ENCODE assay signal across 13 mouse cellular contexts in the genomic region with DNA sequence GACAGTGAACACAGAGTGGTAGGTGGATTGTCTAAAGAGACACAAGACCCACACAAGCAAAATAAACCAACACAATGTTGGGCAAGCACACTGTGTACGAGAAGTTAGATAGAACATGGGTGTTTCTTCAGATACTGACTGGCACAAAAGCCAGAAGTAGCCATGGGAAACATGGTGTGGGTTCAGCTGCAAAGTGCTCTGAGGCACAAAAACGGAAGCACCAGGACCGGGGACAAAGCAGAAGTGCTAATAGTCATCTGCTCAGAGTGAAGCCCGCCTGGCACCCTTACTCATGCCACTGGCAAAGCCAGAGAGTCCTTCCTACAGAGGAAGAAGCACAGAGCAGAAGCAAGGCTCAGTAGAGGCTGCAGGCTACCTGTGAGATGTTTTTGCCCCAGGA.
DNase-seq lines count a peak whose midpoint lies in the region; ATAC-seq and TF ChIP-seq lines count a peak whose summit lies in the region.
"Had no signal": no experiment of that assay in that cellular context is flagged by ENCODE, and none has a peak within 500 bp of the region (broad histone marks: within the 10 kb centered on the region; RNA-seq: fewer than 3 reads in every experiment).

No protein-coding gene starts in this region.

- no peak overlapping the region for H3K4me3 ChIP-seq in lung, adult 2 months (replicated peaks; ENCODE audit: extremely low read depth, low read depth, low read length)
- no peak overlapping the region for H3K4me3 ChIP-seq in macrophage (ENCODE audit: inconsistent target)
- no peak overlapping the region for H3K4me3 ChIP-seq in thymus, adult 2 months (ENCODE audit: control insufficient read depth, insufficient read depth, low read length)
- H3K4me3 ChIP-seq in intestine, embryonic 15.5 days (replicated peaks), result no peak overlapping the region
- H3K4me3 ChIP-seq: embryonic facial prominence, embryonic 10.5 days; heart, adult 2 months had no signal

- no peak for TF ChIP-seq POLR2A in lung, adult 2 months (IDR thresholded peaks at IDR 0.05; ENCODE audit: borderline replicate concordance, extremely low read depth, low read depth, low read length)
- TF ChIP-seq POLR2A in thymus, adult 2 months (IDR thresholded peaks at IDR 0.05; ENCODE audit: control insufficient read depth, extremely low read depth, insufficient read depth, low read length, poor library complexity), result no peak

- peak overlapping the region; percentile 74 for H3K27ac ChIP-seq in macrophage
- H3K27ac ChIP-seq in thymus, adult 2 months (ENCODE audit: control insufficient read depth, insufficient read depth, low read length), result no peak overlapping the region
- H3K27ac ChIP-seq in intestine, embryonic 15.5 days, result no peak overlapping the region
- H3K27ac ChIP-seq: embryonic facial prominence, embryonic 10.5 days; heart, adult 2 months; liver, embryonic 14.5 days had no signal

- H3K4me2 ChIP-seq in intestine, embryonic 15.5 days (replicated peaks), result no peak overlapping the region

- no peaks in the 10 kb centered on the region for H3K9me3 ChIP-seq in intestine, embryonic 15.5 days
- H3K9me3 ChIP-seq: embryonic facial prominence, embryonic 10.5 days had no signal

- WGBS in lung, adult 2 months, result 51% methylated on average over 4 of the region's 4 CpGs
- WGBS in macrophage (ENCODE audit: missing documents), result 5% methylated on average over 4 of the region's 4 CpGs
- WGBS in thymus, adult 2 months, result 47% methylated on average over 4 of the region's 4 CpGs
- 84% methylated on average over 4 of the region's 4 CpGs for WGBS in intestine, embryonic 15.5 days

- DNase-seq in lung, adult 18-20 months, result peak; percentile 43 to 61
- no peak for DNase-seq in lung, adult 2 months
- peak; percentile 55 for DNase-seq in splenic B cell, adult 2 months (ENCODE audit: low read depth, low spot score)
- no peak for DNase-seq in thymus, adult 2 months
- DNase-seq: cerebellum, adult 8-10 months; midbrain, embryonic 14.5 days had no signal

- peak; percentile 61 for ATAC-seq in granulocyte monocyte progenitor cell, adult 5-6 weeks (replicated peaks; ENCODE audit: poor library complexity, severe bottlenecking)
- no peak for ATAC-seq in intestine, embryonic 15.5 days
- ATAC-seq: Patski had no signal

- H3K27me3 ChIP-seq in splenic B cell, adult 2 months (ENCODE audit: control insufficient read depth, insufficient read depth, low read length, poor library complexity, severe bottlenecking), result no peaks in the 10 kb centered on the region
- H3K27me3 ChIP-seq in thymus, adult 2 months (ENCODE audit: control insufficient read depth, insufficient read depth, low read length), result no peaks in the 10 kb centered on the region
- H3K27me3 ChIP-seq in intestine, embryonic 15.5 days (replicated peaks), result no peaks in the 10 kb centered on the region
- H3K27me3 ChIP-seq: Patski had no signal

- no peak for TF ChIP-seq CTCF in lung, adult 2 months (IDR thresholded peaks at IDR 0.05; ENCODE audit: insufficient read depth, low read length)
- TF ChIP-seq CTCF in thymus, adult 2 months (IDR thresholded peaks at IDR 0.05; ENCODE audit: borderline replicate concordance, control insufficient read depth, extremely low read depth, insufficient read depth, low read length, poor library complexity), result no peak

- peaks cover 26% of the 10 kb centered on the region; the same call in 1 of the 2 replicates for H3K79me2 ChIP-seq in macrophage (ENCODE audit: inconsistent target)

- no peak overlapping the region for H3K9ac ChIP-seq in intestine, embryonic 15.5 days
- H3K9ac ChIP-seq: liver, embryonic 14.5 days had no signal

- no peaks in the 10 kb centered on the region for H3K36me3 ChIP-seq in macrophage (ENCODE audit: inconsistent target)
- H3K36me3 ChIP-seq in splenic B cell, adult 2 months (ENCODE audit: control insufficient read depth, insufficient read depth, low read length, poor library complexity, severe bottlenecking), result no peaks in the 10 kb centered on the region
- no peaks in the 10 kb centered on the region for H3K36me3 ChIP-seq in thymus, adult 2 months (ENCODE audit: control insufficient read depth, insufficient read depth, low read length)
- H3K36me3 ChIP-seq in intestine, embryonic 15.5 days, result no peaks in the 10 kb centered on the region
- H3K36me3 ChIP-seq: embryonic facial prominence, embryonic 10.5 days had no signal

- peaks cover 23% of the 10 kb centered on the region for H3K4me1 ChIP-seq in lung, adult 2 months (ENCODE audit: control insufficient read depth, insufficient read depth, low read length)
- peaks cover 23% of the 10 kb centered on the region for H3K4me1 ChIP-seq in thymus, adult 2 months (replicated peaks; ENCODE audit: control insufficient read depth, insufficient read depth, low read length)
- H3K4me1 ChIP-seq in intestine, embryonic 15.5 days (replicated peaks), result peaks cover 10% of the 10 kb centered on the region; the same call in 1 of the 2 replicates

Comparison
In these comparisons a context has a peak if more than half of its experiments do, and no peak if none do; other contexts are left out.
1. DNase-seq: peak in lung, adult 18-20 months (2 of 2) and splenic B cell, adult 2 months (single experiment); none in lung, adult 2 months (single experiment) and thymus, adult 2 months (single experiment).